Mouse (Mus musculus): ENCODE data around the gene Unc13c. TPM values are rescaled to one million over a fixed set of nuclear protein-coding genes. Genes with fewer than 3 reads are reported as not detected.

The Unc13c gene
- total and polyA plus RNA-seq, 3 experiments, result 0.11 to 1.6 (median 0.43) TPM

- DNase-seq, result no peak
Measured at GRCm38 (mm10) chr9:73638119-73638518, 330.6 kb downstream of the Unc13c start.

- no peak for DNase-seq
Measured at GRCm38 (mm10) chr9:73625171-73625570, 343.6 kb downstream of the Unc13c start.

- DNase-seq, result no peak
Measured at GRCm38 (mm10) chr9:73612896-73613295, 355.9 kb downstream of the Unc13c start.

DNA sequence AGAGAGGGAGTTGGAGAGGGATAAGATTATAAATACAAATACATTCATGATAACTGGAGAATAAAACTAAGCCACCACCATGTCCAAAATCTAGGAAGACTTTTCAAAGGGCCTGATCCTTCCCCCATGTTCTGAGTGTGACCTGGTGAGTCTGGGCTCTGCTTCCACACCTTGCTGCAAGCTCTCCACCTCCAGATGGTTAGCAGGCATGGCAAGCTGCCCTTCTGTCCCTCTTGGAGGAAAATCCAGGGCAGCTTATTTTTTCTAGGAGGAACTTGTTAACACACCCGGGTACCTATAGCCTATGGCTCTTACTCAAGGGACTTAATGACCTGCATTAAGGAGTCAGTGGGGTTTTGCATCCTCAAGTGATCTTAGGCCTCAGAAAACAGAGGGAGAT is 364.8 kb downstream of the Unc13c start:
- DNase-seq, result no peak

- no peak for DNase-seq
Measured at GRCm38 (mm10) chr9:73565558-73565957, 403.2 kb downstream of the Unc13c start.

DNA sequence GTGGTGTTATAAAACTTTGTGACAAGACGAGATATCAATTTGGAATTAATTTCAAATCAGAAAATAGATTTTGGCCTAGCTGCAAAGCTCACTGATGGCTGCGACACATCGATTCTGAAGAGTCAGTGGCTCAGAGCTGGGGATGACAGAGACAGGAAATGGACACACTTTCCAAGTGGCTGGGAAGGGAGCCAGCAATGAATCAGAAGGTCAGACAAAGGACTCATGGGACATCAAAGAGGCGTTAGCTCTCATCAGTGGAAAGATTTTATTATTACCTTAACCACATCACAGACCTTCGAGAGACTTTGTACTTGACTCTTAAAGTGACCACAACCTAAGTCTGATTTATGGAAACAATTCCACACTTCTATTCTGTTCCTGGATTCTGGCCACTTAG is 408.7 kb downstream of the Unc13c start:
- peak; percentile 89 for DNase-seq

GRCm38 (mm10) chr9:73557805-73558204 is 411.0 kb downstream of the Unc13c start:
- DNase-seq, result peak; percentile 49

DNA sequence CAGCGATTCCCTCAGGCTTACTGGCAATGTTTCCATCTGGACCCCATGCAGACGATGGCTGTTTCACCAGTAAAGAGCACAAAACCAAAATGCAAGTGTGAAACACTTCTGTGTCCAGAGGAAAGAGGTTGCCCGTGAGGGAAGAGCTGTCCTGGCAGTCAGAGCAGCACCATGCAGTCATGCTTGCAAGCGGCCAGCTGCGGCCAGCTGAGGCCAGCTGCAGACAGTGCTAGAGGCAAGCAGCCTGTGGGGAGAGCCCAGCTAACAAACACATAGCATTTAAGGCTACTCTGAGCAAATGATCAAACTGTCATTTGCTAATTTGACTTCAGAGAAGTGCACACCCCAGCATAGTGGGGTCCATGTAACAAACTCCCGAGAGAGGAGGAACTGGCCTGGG is 413.4 kb downstream of the Unc13c start:
- DNase-seq, result no peak

- no peak for DNase-seq
Measured at GRCm38 (mm10) chr9:73472568-73472967, 496.2 kb downstream of the Unc13c start.

- peak; percentile 39 for DNase-seq
Measured at GRCm38 (mm10) chr9:73462027-73462426, 506.7 kb downstream of the Unc13c start.

DNA sequence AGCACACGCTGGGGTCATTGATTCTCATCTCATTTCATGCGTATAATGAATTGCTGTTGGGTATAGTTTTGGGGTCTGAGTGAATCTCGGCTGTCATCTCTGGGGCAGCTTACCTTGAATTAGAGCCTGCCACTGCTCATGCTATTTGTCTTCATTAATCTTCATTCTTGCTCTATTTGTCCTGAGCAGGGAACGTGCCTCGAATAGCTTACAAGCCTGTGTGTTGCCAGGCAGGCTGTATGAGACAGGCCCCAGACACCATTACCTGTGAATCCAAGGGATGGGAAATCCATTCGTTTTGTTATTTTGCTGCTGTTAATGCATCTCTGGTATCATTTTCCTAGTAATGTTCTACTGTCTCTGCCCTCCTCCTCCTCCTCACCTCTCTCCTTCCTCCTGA is 518.8 kb downstream of the Unc13c start:
- DNase-seq, result no peak

- DNase-seq, result no peak
Measured at GRCm38 (mm10) chr9:73449216-73449615, 519.5 kb downstream of the Unc13c start.

DNA sequence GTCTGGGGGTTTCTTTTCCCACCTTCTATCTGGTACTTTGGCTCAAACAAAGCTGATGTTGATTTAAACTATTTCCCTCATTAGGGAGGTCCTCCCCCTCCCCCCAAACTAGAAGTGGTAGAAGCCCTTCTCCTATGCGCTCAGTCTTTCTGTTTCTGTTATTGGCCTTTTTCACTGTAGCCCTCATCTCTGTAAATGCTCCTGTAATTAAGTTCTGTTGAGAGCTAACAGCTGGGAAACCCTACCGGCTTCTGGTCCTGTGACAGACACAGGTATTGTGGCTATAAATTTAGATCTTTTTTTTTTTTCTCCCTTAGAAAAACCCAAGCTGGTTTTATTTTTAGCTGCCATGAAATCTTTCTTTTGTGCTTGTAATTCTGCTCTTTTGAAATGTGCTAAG is 536.8 kb downstream of the Unc13c start:
- no peak for DNase-seq

Other genes with a start within 250 kb of the Unc13c start
- not detected for gene Wdr72, start 141.4 kb upstream of the Unc13c start, total RNA-seq (2021)
- not detected in 2 replicates for gene Wdr72, start 141.4 kb upstream of the Unc13c start, polyA plus RNA-seq (2012; rRNA removed)

All from adrenal gland, adult 2 months (tissue).